Mouse (Mus musculus): ENCODE data around the gene Arhgap33. TPM values are rescaled to one million over a fixed set of nuclear protein-coding genes. Genes with fewer than 3 reads are reported as not detected.

The Arhgap33 gene
- polyA plus RNA-seq, 1 experiment from 2014 or later = 2.8 TPM

- 0 out of 2 replicates have a peak overlapping the region, but pooled peaks have one; percentile 28 for H3K27ac ChIP-seq (ENCODE audit: low read depth, low read length)
- 65% methylated on average over 2 of the region's 2 CpGs for WGBS
- H3K9me3 ChIP-seq (ENCODE audit: control insufficient read depth) = no peaks in the 10 kb centered on the region
- TF ChIP-seq CTCF (IDR thresholded peaks at IDR 0.05; ENCODE audit: low read depth) = no peak
- H3K4me3 ChIP-seq (ENCODE audit: low read depth, low read length) = no peak overlapping the region
- 0 out of 2 replicates have a peak, but pooled peaks cover 4% of the 10 kb centered on the region for H3K4me1 ChIP-seq (replicated peaks; ENCODE audit: control insufficient read depth, insufficient read depth, low read length)
- no peaks in the 10 kb centered on the region for H3K27me3 ChIP-seq (replicated peaks; ENCODE audit: control insufficient read depth, insufficient read depth, low read length)
- H3K4me2 ChIP-seq (replicated peaks; ENCODE audit: low read depth) = peak overlapping the region; percentile 78
- no peak for ATAC-seq
- peaks cover 25% of the 10 kb centered on the region for H3K36me3 ChIP-seq (ENCODE audit: control insufficient read depth, insufficient read depth)
- no peak overlapping the region for H3K9ac ChIP-seq (ENCODE audit: low read depth, low read length)
Measured at GRCm38 (mm10) chr7:30560296-30560695, 25.4 kb upstream of the Arhgap33 start.

- ATAC-seq = peak; percentile 86
- peaks cover 27% of the 10 kb centered on the region for H3K36me3 ChIP-seq (ENCODE audit: control insufficient read depth, insufficient read depth)
- TF ChIP-seq CTCF (IDR thresholded peaks at IDR 0.05; ENCODE audit: low read depth) = no peak
- no peaks in the 10 kb centered on the region for H3K27me3 ChIP-seq (replicated peaks; ENCODE audit: control insufficient read depth, insufficient read depth, low read length)
- peak within 1 kb of the TSS; percentile 57 for H3K4me3 ChIP-seq (ENCODE audit: low read depth, low read length)
- WGBS = under 1% methylated on average over 20 of the region's 20 CpGs
- no peaks in the 10 kb centered on the region for H3K9me3 ChIP-seq (ENCODE audit: control insufficient read depth)
- H3K4me2 ChIP-seq (replicated peaks; ENCODE audit: low read depth) = peak within 1 kb of the TSS; percentile 78
- H3K9ac ChIP-seq (ENCODE audit: low read depth, low read length) = peak within 1 kb of the TSS; percentile 48
- H3K4me1 ChIP-seq (replicated peaks; ENCODE audit: control insufficient read depth, insufficient read depth, low read length) = 0 out of 2 replicates have a peak, but pooled peaks cover 4% of the 10 kb centered on the region
- peak within 1 kb of the TSS; percentile 65 for H3K27ac ChIP-seq (ENCODE audit: low read depth, low read length)
Measured at GRCm38 (mm10) chr7:30559443-30559954, 24.6 kb upstream of the Arhgap33 start, which contains the start of gene Lin37. Lin37 (minus strand) TSS chr7:30559838.

- Histone ChIP-seq H3K4me2 (replicated peaks; ENCODE audit: low read depth) (peak overlapping the region; percentile 78), H3K27ac (ENCODE audit: low read depth, low read length) (peak overlapping the region; percentile 65), H3K36me3 (ENCODE audit: control insufficient read depth, insufficient read depth) (peaks cover 31% of the 10 kb centered on the region), H3K4me3 (ENCODE audit: low read depth, low read length) (peak overlapping the region; percentile 57), H3K4me1 (replicated peaks; ENCODE audit: control insufficient read depth, insufficient read depth, low read length) (peaks cover 4% of the 10 kb centered on the region; the same call in 1 of the 2 replicates), H3K9ac (ENCODE audit: low read depth, low read length) (peak overlapping the region; percentile 48), H3K27me3 (replicated peaks; ENCODE audit: control insufficient read depth, insufficient read depth, low read length) (no peaks in the 10 kb centered on the region), H3K9me3 (ENCODE audit: control insufficient read depth) (no peaks in the 10 kb centered on the region)
- ATAC-seq = peak; percentile 17
- TF ChIP-seq CTCF (IDR thresholded peaks at IDR 0.05; ENCODE audit: low read depth) = no peak
- 13% methylated on average over 12 of the region's 12 CpGs for WGBS
Measured at GRCm38 (mm10) chr7:30558656-30559442, 24.0 kb upstream of the Arhgap33 start.

- H3K27ac ChIP-seq (ENCODE audit: low read depth, low read length) = no peak overlapping the region
- H3K4me2 ChIP-seq (replicated peaks; ENCODE audit: low read depth) = peak overlapping the region; percentile 78
- peaks cover 7% of the 10 kb centered on the region; the same call in 1 of the 2 replicates for H3K4me1 ChIP-seq (replicated peaks; ENCODE audit: control insufficient read depth, insufficient read depth, low read length)
- peaks cover 31% of the 10 kb centered on the region for H3K36me3 ChIP-seq (ENCODE audit: control insufficient read depth, insufficient read depth)
- TF ChIP-seq CTCF (IDR thresholded peaks at IDR 0.05; ENCODE audit: low read depth) = no peak
- H3K9ac ChIP-seq (ENCODE audit: low read depth, low read length) = peak overlapping the region; percentile 48; the same call in 1 of the 2 replicates
- no peak overlapping the region for H3K4me3 ChIP-seq (ENCODE audit: low read depth, low read length)
- ATAC-seq = no peak
- H3K27me3 ChIP-seq (replicated peaks; ENCODE audit: control insufficient read depth, insufficient read depth, low read length) = no peaks in the 10 kb centered on the region
- 83% methylated on average over 13 of the region's 13 CpGs for WGBS
- H3K9me3 ChIP-seq (ENCODE audit: control insufficient read depth) = no peaks in the 10 kb centered on the region
Measured at GRCm38 (mm10) chr7:30557901-30558514, 23.1 kb upstream of the Arhgap33 start.

- WGBS = 93% methylated on average over 18 of the region's 18 CpGs
- H3K9me3 ChIP-seq (ENCODE audit: control insufficient read depth) = no peaks in the 10 kb centered on the region
- H3K4me2 ChIP-seq (replicated peaks; ENCODE audit: low read depth) = no peak overlapping the region
- ATAC-seq = no peak
- H3K27me3 ChIP-seq (replicated peaks; ENCODE audit: control insufficient read depth, insufficient read depth, low read length) = no peaks in the 10 kb centered on the region
- TF ChIP-seq CTCF (IDR thresholded peaks at IDR 0.05; ENCODE audit: low read depth) = peak; percentile 49
- H3K4me3 ChIP-seq (ENCODE audit: low read depth, low read length) = no peak overlapping the region
- H3K4me1 ChIP-seq (replicated peaks; ENCODE audit: control insufficient read depth, insufficient read depth, low read length) = peaks cover 7% of the 10 kb centered on the region; the same call in 1 of the 2 replicates
- H3K9ac ChIP-seq (ENCODE audit: low read depth, low read length) = no peak overlapping the region
- H3K27ac ChIP-seq (ENCODE audit: low read depth, low read length) = no peak overlapping the region
- H3K36me3 ChIP-seq (ENCODE audit: control insufficient read depth, insufficient read depth) = peaks cover 31% of the 10 kb centered on the region
Measured at GRCm38 (mm10) chr7:30556894-30557536, 22.2 kb upstream of the Arhgap33 start.
